Mouse (Mus musculus) cerebellum, adult 2 months (tissue): Measurements from ENCODE around the gene Fndc3b. TPM values are rescaled to one million over a fixed set of nuclear protein-coding genes. Genes with fewer than 3 reads are reported as not detected.

Experiments
- DNase-seq, 2 experiments: peaks; one replicate each; pipeline ENCODE4 v3.0.0; 2021
- H3K27ac ChIP-seq: fragments of 200-500 bp; 2 replicates; pipeline ENCODE4 v1.5.1; 2012; ENCODE audit warnings: low read length, control low read depth, inconsistent platforms; ENCODE audit not compliant: insufficient read depth
- H3K27me3 ChIP-seq: fragments of 200-500 bp; 2 replicates; pipeline ENCODE4 v1.6.1; 2012; ENCODE audit warnings: inconsistent platforms, mild to moderate bottlenecking, low read length, moderate library complexity; ENCODE audit not compliant: control insufficient read depth, insufficient read depth
- H3K4me1 ChIP-seq: fragments of 200-500 bp; 2 replicates; pipeline ENCODE4 v1.6.1; 2011; ENCODE audit warnings: low read length; ENCODE audit not compliant: control insufficient read depth, insufficient read depth
- H3K4me3 ChIP-seq: fragments of 200-500 bp; replicated peaks from 2 replicates; pipeline ENCODE3; 2011; ENCODE audit warnings: mild to moderate bottlenecking, low read depth, low read length, control low read depth; ENCODE audit not compliant: insufficient read depth
- CTCF ChIP-seq: fragments of 200-500 bp; IDR thresholded peaks from 2 replicates; pipeline ENCODE4 v1.5.1; 2011; ENCODE audit warnings: low read depth, mild to moderate bottlenecking, control low read depth, low read length, moderate library complexity, borderline replicate concordance; ENCODE audit not compliant: insufficient read depth
- POLR2A ChIP-seq: fragments of 200-500 bp; IDR thresholded peaks from 2 replicates; pipeline ENCODE4 v1.6.1; 2011; ENCODE audit warnings: low read length, control low read depth, borderline replicate concordance; ENCODE audit not compliant: insufficient read depth
- WGBS: fragments of 180-500 bp; shearing (Covaris S2); methylation state at CpG from one replicate; pipeline ENCODE4 v1.1.7; 2018; 5-methylcytosine and 5-hydroxymethylcytosine counted together
- polyA plus RNA-seq: library from polyadenylated mRNA; depleted of rRNA; stranded (reverse); fragments of >200 nt; gene quantifications from 2 replicates; pipeline ENCODE4 v1.2.3, GENCODE M21; 2012

Gene Fndc3b
- polyA plus RNA-seq, 1 experiment = 4.1 TPM

- H3K27me3 ChIP-seq = no peaks in the 10 kb centered on the region
- peaks cover 16% of the 10 kb centered on the region for H3K4me1 ChIP-seq
- 61% methylated on average over 4 of the region's 4 CpGs for WGBS
- no peak overlapping the region for H3K27ac ChIP-seq
- H3K4me3 ChIP-seq = no peak overlapping the region
- DNase-seq = no peak
- TF ChIP-seq CTCF = no peak
- no peak for TF ChIP-seq POLR2A
Measured at GRCm38 (mm10) chr3:27613011-27613410, 98.1 kb downstream of the Fndc3b start.

GRCm38 (mm10) chr3:27611986-27612385 lies 99.1 kb downstream of the Fndc3b start:
- H3K27ac ChIP-seq = no peak overlapping the region
- no peak overlapping the region for H3K4me3 ChIP-seq
- H3K27me3 ChIP-seq = no peaks in the 10 kb centered on the region
- 94% methylated on average over 5 of the region's 5 CpGs for WGBS
- no peak for DNase-seq
- peaks cover 18% of the 10 kb centered on the region for H3K4me1 ChIP-seq
- TF ChIP-seq CTCF (no peak), POLR2A (no peak)

- no peak for DNase-seq
- H3K27ac ChIP-seq = no peak overlapping the region
Measured at GRCm38 (mm10) chr3:27610547-27610946, 100.6 kb downstream of the Fndc3b start.

GRCm38 (mm10) chr3:27610089-27610488 lies 101.0 kb downstream of the Fndc3b start:
- Histone ChIP-seq H3K4me3 (no peak overlapping the region), H3K4me1 (peaks cover 7% of the 10 kb centered on the region), H3K27ac (no peak overlapping the region), H3K27me3 (no peaks in the 10 kb centered on the region)
- DNase-seq = no peak
- TF ChIP-seq POLR2A (no peak), CTCF (no peak)
- WGBS = 77% methylated on average over 1 of the region's 1 CpGs

More at GRCm38 (mm10) chr3:27610547-27610946, 100.6 kb downstream of the Fndc3b start:
- peaks cover 9% of the 10 kb centered on the region for H3K4me1 ChIP-seq
- H3K4me3 ChIP-seq = no peak overlapping the region
- no peak for TF ChIP-seq POLR2A
- TF ChIP-seq CTCF = no peak
- no peaks in the 10 kb centered on the region for H3K27me3 ChIP-seq
- WGBS = 95% methylated on average over 4 of the region's 4 CpGs

DNA sequence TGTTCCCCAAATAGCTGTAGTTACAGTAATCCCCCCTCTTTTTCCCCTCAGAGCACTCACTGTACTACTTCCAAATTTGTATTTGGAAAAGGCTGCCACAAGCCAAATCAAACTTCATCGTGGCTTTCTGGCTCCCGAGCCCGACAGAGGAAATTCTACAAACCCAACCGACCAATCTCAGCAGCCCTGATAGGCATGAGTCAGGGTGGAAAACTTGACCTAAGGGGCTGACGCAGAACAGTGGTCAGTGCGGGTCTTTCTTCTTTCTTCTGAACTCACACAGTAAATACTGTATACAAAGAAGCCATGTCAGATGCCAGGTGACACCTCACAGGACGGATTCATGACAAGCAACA lies 103.3 kb downstream of the Fndc3b start:
- no peak for TF ChIP-seq CTCF
- no peak for TF ChIP-seq POLR2A
- peaks cover 7% of the 10 kb centered on the region for H3K4me1 ChIP-seq
- no peak overlapping the region for H3K27ac ChIP-seq
- no peaks in the 10 kb centered on the region for H3K27me3 ChIP-seq
- no peak for DNase-seq
- WGBS = 35% methylated on average over 7 of the region's 7 CpGs
- H3K4me3 ChIP-seq = no peak overlapping the region

DNA sequence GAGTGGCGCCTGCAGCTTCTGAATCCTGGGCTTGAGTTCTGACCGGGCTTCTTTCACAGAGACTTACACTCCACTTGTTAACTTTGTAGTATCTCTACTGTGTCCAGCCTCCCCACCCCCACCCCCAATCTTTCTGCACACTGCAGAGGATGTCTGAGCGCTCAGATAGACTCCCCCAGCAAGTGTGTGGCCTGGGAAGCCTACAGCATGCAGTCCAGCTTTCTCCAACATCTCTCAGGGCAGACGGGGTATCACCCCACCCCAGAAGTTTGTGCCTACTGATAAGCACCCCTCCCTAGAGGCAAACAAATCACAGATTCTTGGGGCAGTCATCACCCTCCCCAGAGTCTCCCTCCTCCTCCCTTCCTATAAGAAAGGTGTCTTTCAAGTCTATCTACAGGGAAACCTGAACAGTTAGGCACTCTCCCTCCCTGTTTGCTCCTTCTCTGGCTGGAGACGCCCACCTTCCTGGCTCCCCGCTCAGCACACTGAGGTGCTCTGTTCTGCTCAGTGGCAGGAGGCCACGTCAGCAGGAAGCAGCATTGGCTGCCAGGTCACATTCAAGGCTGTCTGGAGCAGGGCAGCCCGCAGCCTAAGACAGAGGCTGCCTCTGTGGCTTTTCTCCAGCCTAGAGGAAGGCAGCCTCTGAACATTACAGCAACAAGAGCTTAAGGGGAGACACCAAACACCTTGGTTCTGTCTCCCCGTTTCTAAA lies 103.9 kb downstream of the Fndc3b start:
- no peaks in the 10 kb centered on the region for H3K27me3 ChIP-seq
- no peak overlapping the region for H3K27ac ChIP-seq
- no peak overlapping the region for H3K4me3 ChIP-seq
- 35% methylated on average over 9 of the region's 9 CpGs for WGBS
- H3K4me1 ChIP-seq = peaks cover 7% of the 10 kb centered on the region
- TF ChIP-seq CTCF (no peak), POLR2A (no peak)
- peak; percentile 38 to 58 for DNase-seq

DNA sequence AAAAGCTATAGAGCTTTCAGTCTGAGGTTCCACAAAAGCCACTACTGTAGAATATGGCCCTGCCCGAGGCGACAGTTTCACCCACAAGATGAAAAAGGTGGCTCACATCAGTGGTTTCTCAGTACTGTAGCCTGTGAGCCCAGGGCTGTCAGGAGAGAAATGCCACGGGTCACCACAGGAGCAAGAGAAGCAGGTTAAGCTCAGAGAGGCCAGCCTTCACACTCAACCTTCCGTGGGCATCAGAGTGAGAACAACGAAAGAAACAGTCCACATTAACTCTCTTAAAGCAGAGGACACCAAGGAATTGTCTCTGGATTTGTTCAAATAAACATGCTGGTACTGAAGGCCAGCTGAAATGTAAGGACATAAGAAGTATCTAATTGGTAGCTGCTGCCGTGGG lies 104.5 kb downstream of the Fndc3b start:
- 95% methylated on average over 6 of the region's 6 CpGs for WGBS
- H3K27ac ChIP-seq = no peak overlapping the region

DNA sequence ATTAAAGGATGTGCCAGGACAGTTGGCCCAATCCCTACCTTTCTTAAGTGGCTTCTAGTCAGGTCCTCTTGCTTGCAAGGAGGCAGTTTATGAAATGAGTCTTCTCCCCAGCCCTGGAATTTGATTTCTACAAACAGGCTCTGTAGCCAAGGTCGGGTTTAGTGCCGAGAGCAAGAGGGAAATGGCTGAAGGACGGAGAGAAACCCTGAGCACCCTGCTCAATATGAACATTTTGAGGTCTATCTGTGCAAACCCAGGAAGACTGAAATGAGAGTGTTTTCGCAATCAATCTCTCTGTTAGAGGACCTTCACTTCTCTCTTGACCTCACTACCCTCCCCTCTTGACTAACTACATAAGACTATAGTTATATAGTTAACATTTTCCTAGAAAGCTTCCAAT lies 105.5 kb downstream of the Fndc3b start:
- no peak overlapping the region for H3K27ac ChIP-seq
- no peak for TF ChIP-seq POLR2A
- TF ChIP-seq CTCF = no peak
- no peak overlapping the region for H3K4me3 ChIP-seq
- H3K4me1 ChIP-seq = peaks cover 7% of the 10 kb centered on the region
- 95% methylated on average over 4 of the region's 4 CpGs for WGBS
- H3K27me3 ChIP-seq = no peaks in the 10 kb centered on the region
- DNase-seq = no peak

More for the DNA sequence above, 104.5 kb downstream of the Fndc3b start:
- Histone ChIP-seq H3K27me3 (no peaks in the 10 kb centered on the region), H3K4me3 (no peak overlapping the region), H3K4me1 (peaks cover 7% of the 10 kb centered on the region)
- TF ChIP-seq POLR2A = no peak
- no peak for TF ChIP-seq CTCF
- no peak for DNase-seq
